ENCODE assay signal across 10 mouse cellular contexts in the genomic region with DNA sequence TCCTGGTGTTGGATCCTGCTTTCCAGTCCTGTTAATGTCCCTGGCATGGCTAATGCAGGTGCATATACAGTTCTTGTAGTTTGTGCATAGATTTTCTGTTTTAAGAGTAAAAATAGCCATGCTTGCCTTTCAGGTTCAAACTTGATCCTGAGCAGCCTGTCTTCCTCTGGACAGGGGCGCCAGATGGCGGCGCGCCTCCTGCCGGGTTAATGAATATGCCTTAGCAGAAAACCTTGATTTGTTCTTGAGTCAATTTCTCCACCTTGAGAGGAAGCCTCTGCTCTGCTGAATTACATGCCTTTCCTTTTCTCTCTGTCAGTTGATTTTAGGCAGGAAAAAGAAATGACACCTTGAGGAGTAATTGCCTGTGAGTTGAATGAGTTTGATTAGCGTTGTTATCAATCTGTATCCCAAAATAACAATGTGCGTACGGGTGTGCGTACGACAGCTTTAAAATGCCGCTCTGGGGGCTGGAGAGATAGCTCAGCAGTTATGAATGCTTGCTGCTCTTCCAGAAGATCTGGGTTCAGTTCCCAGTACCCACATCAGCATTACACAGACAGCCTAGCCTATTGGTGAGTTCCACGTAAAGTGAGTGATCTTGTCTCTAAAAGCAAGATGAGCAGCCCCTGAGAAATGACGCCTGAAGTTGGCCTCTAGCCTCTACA. TPM values are rescaled to one million over a fixed set of nuclear protein-coding genes. Genes with fewer than 3 reads are reported as not detected.
A peak's percentile ranks its signal among the peaks of the same experiment; 100 is the strongest.
DNase-seq lines count a peak whose midpoint lies in the region; ATAC-seq and TF ChIP-seq lines count a peak whose summit lies in the region.
"Had no signal": no experiment of that assay in that cellular context is flagged by ENCODE, and none has a peak within 500 bp of the region (broad histone marks: within the 10 kb centered on the region; RNA-seq: fewer than 3 reads in every experiment).

No protein-coding gene starts in this region.

- DNase-seq in kidney, postnatal 4 days: peak; percentile 39 to 62
- no peak for DNase-seq in layer of hippocampus, adult 9-10 months (ENCODE audit: low spot score)
- DNase-seq in Muller cell, postnatal 12 days (ENCODE audit: inconsistent ontology term): no peak
- no peak for DNase-seq in right cerebral cortex, adult 2 months (ENCODE audit: low spot score in 2 of 2)
- DNase-seq: lung, adult 18-20 months had no signal

- no peak overlapping the region for H3K4me2 ChIP-seq in forebrain, embryonic 13.5 days
- no peak overlapping the region for H3K4me2 ChIP-seq in forebrain, embryonic 12.5 days
- H3K4me2 ChIP-seq in hindbrain, embryonic 13.5 days: no peak overlapping the region

- no peak overlapping the region for H3K9ac ChIP-seq in forebrain, embryonic 13.5 days
- H3K9ac ChIP-seq in forebrain, embryonic 12.5 days: no peak overlapping the region
- H3K9ac ChIP-seq in ES-Bruce4 (ENCODE audit: low read depth, poor library complexity, severe bottlenecking): no peak overlapping the region
- H3K9ac ChIP-seq in hindbrain, embryonic 13.5 days: no peak overlapping the region

- H3K9me3 ChIP-seq in forebrain, embryonic 13.5 days (replicated peaks): no peaks in the 10 kb centered on the region
- no peaks in the 10 kb centered on the region for H3K9me3 ChIP-seq in forebrain, embryonic 12.5 days
- H3K9me3 ChIP-seq in ES-Bruce4 (replicated peaks; ENCODE audit: control insufficient read depth, insufficient read depth, low read length, poor library complexity, severe bottlenecking): no peaks in the 10 kb centered on the region
- H3K9me3 ChIP-seq in hindbrain, embryonic 13.5 days: no peaks in the 10 kb centered on the region

- WGBS in forebrain, embryonic 13.5 days: 79% methylated on average over 13 of the region's 13 CpGs
- 77% methylated on average over 13 of the region's 13 CpGs for WGBS in forebrain, embryonic 12.5 days
- 75% methylated on average over 13 of the region's 13 CpGs for WGBS in hindbrain, embryonic 13.5 days

- no peaks in the 10 kb centered on the region for H3K36me3 ChIP-seq in forebrain, embryonic 13.5 days (ENCODE audit: poor library complexity, severe bottlenecking)
- no peaks in the 10 kb centered on the region for H3K36me3 ChIP-seq in forebrain, embryonic 12.5 days (replicated peaks)
- no peaks in the 10 kb centered on the region for H3K36me3 ChIP-seq in ES-Bruce4 (ENCODE audit: control insufficient read depth, insufficient read depth, low read length, poor library complexity, severe bottlenecking)
- H3K36me3 ChIP-seq in hindbrain, embryonic 13.5 days: no peaks in the 10 kb centered on the region

- no peak overlapping the region for H3K4me3 ChIP-seq in forebrain, embryonic 13.5 days
- no peak overlapping the region for H3K4me3 ChIP-seq in forebrain, embryonic 12.5 days (replicated peaks)
- H3K4me3 ChIP-seq in ES-Bruce4 (ENCODE audit: low read depth, low read length): no peak overlapping the region
- no peak overlapping the region for H3K4me3 ChIP-seq in hindbrain, embryonic 13.5 days
- H3K4me3 ChIP-seq: erythroblast, embryonic 14.5 days had no signal

- no peak for TF ChIP-seq CTCF in ES-Bruce4 (IDR thresholded peaks at IDR 0.05; ENCODE audit: low read depth, low read length)

- no peak for TF ChIP-seq POLR2A in ES-Bruce4 (IDR thresholded peaks at IDR 0.05; ENCODE audit: insufficient read depth, low read length)

- H3K4me1 ChIP-seq in forebrain, embryonic 13.5 days: peaks cover 20% of the 10 kb centered on the region
- H3K4me1 ChIP-seq in forebrain, embryonic 12.5 days: peaks cover 22% of the 10 kb centered on the region
- H3K4me1 ChIP-seq in ES-Bruce4 (ENCODE audit: control insufficient read depth, insufficient read depth, low read length): no peaks in the 10 kb centered on the region
- peaks cover 21% of the 10 kb centered on the region for H3K4me1 ChIP-seq in hindbrain, embryonic 13.5 days (replicated peaks)

- peak; percentile 59; the same call in 1 of the 2 replicates for TF ChIP-seq EP300 in ES-Bruce4 (IDR thresholded peaks at IDR 0.05; ENCODE audit: insufficient read depth, low read depth, low read length)

- no peaks in the 10 kb centered on the region for H3K27me3 ChIP-seq in forebrain, embryonic 13.5 days
- H3K27me3 ChIP-seq in forebrain, embryonic 12.5 days: no peaks in the 10 kb centered on the region
- no peaks in the 10 kb centered on the region for H3K27me3 ChIP-seq in ES-Bruce4 (ENCODE audit: control insufficient read depth, insufficient read depth, low read length, poor library complexity, severe bottlenecking)
- no peaks in the 10 kb centered on the region for H3K27me3 ChIP-seq in hindbrain, embryonic 13.5 days

- ATAC-seq in forebrain, embryonic 13.5 days: no peak
- no peak for ATAC-seq in forebrain, embryonic 12.5 days (ENCODE audit: low FRiP score)
- ATAC-seq in hindbrain, embryonic 13.5 days (ENCODE audit: low FRiP score): no peak

- H3K27ac ChIP-seq in forebrain, embryonic 13.5 days: 0 out of 2 replicates have a peak overlapping the region, but pooled peaks have one; percentile 3
- H3K27ac ChIP-seq in forebrain, embryonic 12.5 days: no peak overlapping the region
- no peak overlapping the region for H3K27ac ChIP-seq in ES-Bruce4 (ENCODE audit: insufficient read depth, low read length)
- H3K27ac ChIP-seq in hindbrain, embryonic 13.5 days: peak overlapping the region; percentile 52

RNA-seq across cellular contexts. Expression of a gene that starts 57.5 kb away (rescaled TPM):
- polyA plus RNA-seq in forebrain, embryonic 13.5 days (2015; fragmentation: Nextera tagmentation; extraction: Ambion mirVana): 8.9 and 10.1 TPM in 2 replicates
- 9.7 and 10.5 TPM in 2 replicates for polyA plus RNA-seq in forebrain, embryonic 12.5 days (2016; fragmentation: Nextera tagmentation; extraction: Ambion mirVana)
- polyA plus RNA-seq in ES-Bruce4 (2011; ENCODE audit: insufficient read depth, insufficient read length, low read depth, missing spikeins): 9.9 and 11.5 TPM in 2 replicates
- 14.0 and 14.3 TPM in 2 replicates for polyA plus RNA-seq in hindbrain, embryonic 13.5 days (2015; fragmentation: Nextera tagmentation; extraction: Ambion mirVana)

Comparison
In these comparisons a context has a peak if more than half of its experiments do, and no peak if none do; other contexts are left out.
1. H3K27ac ChIP-seq: peak in forebrain, embryonic 13.5 days (single experiment) and hindbrain, embryonic 13.5 days (single experiment); none in forebrain, embryonic 12.5 days (single experiment) and ES-Bruce4 (single experiment).
2. DNase-seq: peak in kidney, postnatal 4 days (2 of 2); none in layer of hippocampus, adult 9-10 months (single experiment), Muller cell, postnatal 12 days (single experiment) and right cerebral cortex, adult 2 months (0 of 2).